Mouse (Mus musculus) MEL (cell line): ENCODE measurements around the gene Sars2.

Source experiments
- CTCF ChIP-seq, 3 experiments: IDR thresholded peaks in 2 of 3; conservative IDR thresholded peaks in 1 of 3; 2 replicates each; pipeline ENCODE4 v1.5.1; 2011 to 2012; ENCODE audit warnings: low read length in 3 of 3, low read depth in 2 of 3, mild to moderate bottlenecking in 2 of 3, improper control_type of control experiment in 1 of 3, inconsistent platforms in 1 of 3, mixed read lengths in 1 of 3, moderate library complexity in 1 of 3; ENCODE audit not compliant: control insufficient read depth in 1 of 3, insufficient read depth in 1 of 3, poor library complexity in 1 of 3, severe bottlenecking in 1 of 3
- EP300 ChIP-seq, 2 experiments: IDR thresholded peaks; 2 replicates each; pipeline ENCODE4 v1.6.1; 2011; ENCODE audit warnings: improper control_type of control experiment in 2 of 2, low read length in 2 of 2, low read depth in 1 of 2, mild to moderate bottlenecking in 1 of 2
- GATA1 ChIP-seq: IDR thresholded peaks from 2 replicates; pipeline ENCODE4 v1.6.1; 2011; ENCODE audit warnings: low read depth, low read length, improper control_type of control experiment
- NRF1 ChIP-seq: IDR thresholded peaks from 2 replicates; pipeline ENCODE4 v1.6.1; 2014; ENCODE audit warnings: low read depth, mild to moderate bottlenecking, inconsistent platforms, low read length, improper control_type of control experiment, moderate library complexity; ENCODE audit not compliant: poor library complexity, insufficient read depth, severe bottlenecking
- POLR2A ChIP-seq, 2 experiments: IDR thresholded peaks; 2 replicates each; pipeline ENCODE4 v1.6.1; 2011 to 2012; ENCODE audit warnings: low read length in 2 of 2, mild to moderate bottlenecking in 2 of 2, control low read depth in 1 of 2, improper control_type of control experiment in 1 of 2, low read depth in 1 of 2, moderate library complexity in 1 of 2; ENCODE audit not compliant: control insufficient read depth in 1 of 2, insufficient read depth in 1 of 2, poor library complexity in 1 of 2
- POLR2AphosphoS2 ChIP-seq: IDR thresholded peaks from 2 replicates; pipeline ENCODE4 v1.6.1; 2011; ENCODE audit warnings: low read length, improper control_type of control experiment
- RAD21 ChIP-seq: IDR thresholded peaks from 2 replicates; pipeline ENCODE4 v1.6.1; 2011; ENCODE audit warnings: mild to moderate bottlenecking, low read depth, low read length, improper control_type of control experiment
- SIN3A ChIP-seq: IDR thresholded peaks from 2 replicates; pipeline ENCODE4 v1.6.1; 2012; ENCODE audit warnings: low read length, improper control_type of control experiment, inconsistent platforms
- TBP ChIP-seq: IDR thresholded peaks from 2 replicates; pipeline ENCODE4 v1.8.0; 2011; ENCODE audit warnings: low read depth, low read length, improper control_type of control experiment
- TCF12 ChIP-seq: IDR thresholded peaks from 2 replicates; pipeline ENCODE4 v1.6.1; 2014; ENCODE audit warnings: low read depth, mild to moderate bottlenecking, inconsistent platforms, low read length, improper control_type of control experiment, moderate library complexity
- UBTF ChIP-seq: IDR thresholded peaks from 2 replicates; pipeline ENCODE4 v1.6.1; 2012; ENCODE audit warnings: low read depth, mild to moderate bottlenecking, inconsistent platforms, low read length, improper control_type of control experiment, moderate library complexity, borderline replicate concordance; ENCODE audit not compliant: insufficient read depth
- USF1 ChIP-seq: IDR thresholded peaks from 2 replicates; pipeline ENCODE4 v1.6.1; 2014; ENCODE audit warnings: low read depth, mild to moderate bottlenecking, inconsistent platforms, low read length, improper control_type of control experiment, moderate library complexity

GRCm38 (mm10) chr7:28727649-28728340, 14.0 kb upstream of the Sars2 start:
- no peak for TF ChIP-seq NRF1
- peak; percentile 49 to 72 (median 56) for TF ChIP-seq CTCF (IDR thresholded peaks at IDR 0.05 in 2 of 3, conservative IDR thresholded peaks at IDR 0.05 in 1 of 3; ENCODE audit: control insufficient read depth in 1 of 3, insufficient read depth in 1 of 3, low read depth in 2 of 3, low read length in 3 of 3, poor library complexity in 1 of 3, severe bottlenecking in 1 of 3)
- TF ChIP-seq RAD21: no peak
- no peak for TF ChIP-seq UBTF
- TF ChIP-seq POLR2A (IDR thresholded peaks at IDR 0.05; ENCODE audit: control insufficient read depth in 1 of 2, insufficient read depth in 1 of 2, low read depth in 1 of 2, low read length in 2 of 2, poor library complexity in 1 of 2): no peak
- TF ChIP-seq POLR2AphosphoS2: no peak
- no peak for TF ChIP-seq TCF12
- TF ChIP-seq SIN3A: no peak
- TF ChIP-seq USF1: no peak
- TF ChIP-seq TBP: no peak
- no peak for TF ChIP-seq GATA1
- TF ChIP-seq EP300 (IDR thresholded peaks at IDR 0.05; ENCODE audit: low read depth in 1 of 2, low read length in 2 of 2): no peak
